Mouse (Mus musculus): ENCODE results near the gene 2900026A02Rik. TPM values are rescaled to one million over a fixed set of nuclear protein-coding genes. Genes with fewer than 3 reads are reported as not detected.
A peak's percentile ranks its signal among the peaks of the same experiment; 100 is the strongest.

2900026A02Rik gene
- polyA plus RNA-seq, 1 experiment from 2014 or later: 6.9 TPM

DNA sequence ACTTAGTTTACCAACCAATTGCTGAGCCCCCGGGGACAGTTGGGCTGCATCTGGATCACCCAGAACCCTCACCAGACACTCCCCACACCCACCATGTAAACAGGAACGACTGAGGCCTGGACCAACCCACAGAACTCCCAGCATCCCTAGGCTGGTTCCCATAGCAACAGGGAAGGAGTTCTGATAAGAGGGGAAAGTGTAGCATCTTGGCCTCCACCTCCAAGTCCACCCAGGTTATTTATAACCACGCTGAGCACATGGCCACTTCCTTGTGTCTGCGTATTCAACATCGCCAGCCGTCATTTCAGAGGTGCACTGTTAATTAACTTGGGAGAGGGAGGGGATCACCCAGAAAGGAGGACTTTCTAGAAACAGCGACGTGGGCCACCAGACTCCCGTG lies 75.9 kb downstream of the 2900026A02Rik start:
- peaks cover 6% of the 10 kb centered on the region; the same call in 1 of the 2 replicates for H3K4me1 ChIP-seq (replicated peaks; ENCODE audit: control insufficient read depth, insufficient read depth, low read length)
- ATAC-seq (replicated peaks; ENCODE audit: low FRiP score, low TSS enrichment, low read depth): no peak
- no peak overlapping the region for H3K27ac ChIP-seq (ENCODE audit: low read depth)
- H3K36me3 ChIP-seq (ENCODE audit: control insufficient read depth, insufficient read depth, low read length): no peaks in the 10 kb centered on the region
- H3K4me2 ChIP-seq (ENCODE audit: low read length): no peak overlapping the region
- no peak overlapping the region for H3K9ac ChIP-seq (ENCODE audit: low read length)
- H3K9me3 ChIP-seq (ENCODE audit: control insufficient read depth, low read length): peaks cover 3% of the 10 kb centered on the region; the same call in 1 of the 2 replicates
- DNase-seq (ENCODE audit: low spot score): no peak
- H3K4me3 ChIP-seq (ENCODE audit: low read depth, low read length): no peak overlapping the region
- WGBS: 38% methylated on average over 9 of the region's 9 CpGs
- H3K27me3 ChIP-seq (replicated peaks; ENCODE audit: control insufficient read depth, insufficient read depth, low read length): no peaks in the 10 kb centered on the region

DNA sequence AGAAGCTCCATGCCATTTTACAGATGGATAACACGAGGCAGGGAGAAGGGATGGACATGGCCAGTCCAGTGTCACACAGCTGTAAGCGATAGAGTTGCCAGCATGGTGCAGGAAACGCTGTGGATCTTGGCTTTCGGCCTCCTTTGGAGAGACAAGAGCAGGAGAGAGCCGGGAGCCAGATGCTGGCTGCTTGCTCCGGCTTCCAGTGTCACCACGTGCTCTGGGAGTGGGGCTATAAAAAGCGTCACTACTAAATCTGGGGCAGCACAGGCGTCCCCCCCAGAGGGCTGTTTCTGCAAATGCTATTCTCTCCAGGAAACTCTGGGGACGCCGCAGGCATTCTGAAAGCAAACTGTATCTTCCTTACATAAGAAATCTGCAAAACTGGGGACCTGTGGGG lies 78.5 kb downstream of the 2900026A02Rik start:
- H3K4me2 ChIP-seq (ENCODE audit: low read length): no peak overlapping the region
- WGBS: 44% methylated on average over 11 of the region's 11 CpGs

DNA sequence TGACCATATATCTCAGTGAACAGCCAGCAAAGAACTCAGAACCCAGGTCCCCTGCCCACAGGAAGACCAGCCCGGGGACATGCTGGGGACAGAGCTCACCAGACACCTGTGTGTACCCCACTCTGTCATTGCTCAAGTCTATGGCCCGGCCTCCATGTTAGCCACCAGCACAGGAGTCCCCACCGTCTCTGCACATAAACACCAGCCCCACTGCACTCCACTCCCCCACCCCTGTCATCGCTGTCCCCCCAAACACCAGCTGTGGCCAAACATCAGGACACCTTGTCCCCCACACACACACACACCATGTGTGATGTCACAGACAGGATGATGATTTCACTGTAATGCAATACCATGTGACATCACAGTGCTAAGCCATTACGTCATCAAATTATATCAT lies 79.0 kb downstream of the 2900026A02Rik start:
- WGBS: 86% methylated on average over 5 of the region's 5 CpGs
- no peak overlapping the region for H3K27ac ChIP-seq (ENCODE audit: low read depth)
- no peak overlapping the region for H3K4me2 ChIP-seq (ENCODE audit: low read length)
- peaks cover 6% of the 10 kb centered on the region; the same call in 1 of the 2 replicates for H3K27me3 ChIP-seq (replicated peaks; ENCODE audit: control insufficient read depth, insufficient read depth, low read length)
- no peak for DNase-seq (ENCODE audit: low spot score)
- peaks cover 16% of the 10 kb centered on the region for H3K4me1 ChIP-seq (replicated peaks; ENCODE audit: control insufficient read depth, insufficient read depth, low read length)
- H3K9ac ChIP-seq (ENCODE audit: low read length): no peak overlapping the region
- H3K9me3 ChIP-seq (ENCODE audit: control insufficient read depth, low read length): peaks cover 3% of the 10 kb centered on the region; the same call in 1 of the 2 replicates
- H3K4me3 ChIP-seq (ENCODE audit: low read depth, low read length): no peak overlapping the region
- ATAC-seq (replicated peaks; ENCODE audit: low FRiP score, low TSS enrichment, low read depth): no peak
- H3K36me3 ChIP-seq (ENCODE audit: control insufficient read depth, insufficient read depth, low read length): no peaks in the 10 kb centered on the region

More for the DNA sequence above, 78.5 kb downstream of the 2900026A02Rik start:
- no peak overlapping the region for H3K4me3 ChIP-seq (ENCODE audit: low read depth, low read length)
- peaks cover 3% of the 10 kb centered on the region; the same call in 1 of the 2 replicates for H3K9me3 ChIP-seq (ENCODE audit: control insufficient read depth, low read length)
- no peak for DNase-seq (ENCODE audit: low spot score)
- H3K27ac ChIP-seq (ENCODE audit: low read depth): no peak overlapping the region
- no peak for ATAC-seq (replicated peaks; ENCODE audit: low FRiP score, low TSS enrichment, low read depth)
- H3K36me3 ChIP-seq (ENCODE audit: control insufficient read depth, insufficient read depth, low read length): no peaks in the 10 kb centered on the region
- peaks cover 16% of the 10 kb centered on the region for H3K4me1 ChIP-seq (replicated peaks; ENCODE audit: control insufficient read depth, insufficient read depth, low read length)
- no peak overlapping the region for H3K9ac ChIP-seq (ENCODE audit: low read length)
- peaks cover 6% of the 10 kb centered on the region; the same call in 1 of the 2 replicates for H3K27me3 ChIP-seq (replicated peaks; ENCODE audit: control insufficient read depth, insufficient read depth, low read length)

DNA sequence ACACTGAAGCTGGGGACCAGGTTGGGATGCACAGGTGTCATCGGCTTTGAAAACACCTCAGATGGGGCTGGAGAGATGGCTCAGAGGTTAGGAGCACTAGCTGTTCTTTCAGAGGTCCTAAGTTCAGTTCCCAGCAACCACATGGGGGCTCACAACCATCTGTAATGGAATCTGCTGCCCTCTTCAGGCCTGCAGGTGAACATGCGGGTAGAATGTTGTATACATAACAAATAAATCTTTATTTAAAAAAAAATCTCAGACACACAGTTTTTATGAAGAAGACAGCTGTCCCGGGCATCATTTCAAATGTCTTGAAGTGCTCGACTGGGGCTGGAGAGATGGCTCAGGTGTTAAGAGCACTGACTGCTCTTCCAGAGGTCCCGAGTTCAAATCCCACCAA lies 80.2 kb downstream of the 2900026A02Rik start:
- Histone ChIP-seq H3K36me3 (ENCODE audit: control insufficient read depth, insufficient read depth, low read length) (no peaks in the 10 kb centered on the region), H3K27ac (ENCODE audit: low read depth) (no peak overlapping the region), H3K9me3 (ENCODE audit: control insufficient read depth, low read length) (peaks cover 3% of the 10 kb centered on the region; the same call in 1 of the 2 replicates), H3K4me1 (replicated peaks; ENCODE audit: control insufficient read depth, insufficient read depth, low read length) (peaks cover 16% of the 10 kb centered on the region), H3K9ac (ENCODE audit: low read length) (no peak overlapping the region), H3K4me2 (ENCODE audit: low read length) (no peak overlapping the region), H3K4me3 (ENCODE audit: low read depth, low read length) (no peak overlapping the region), H3K27me3 (replicated peaks; ENCODE audit: control insufficient read depth, insufficient read depth, low read length) (peaks cover 6% of the 10 kb centered on the region; the same call in 1 of the 2 replicates)
- ATAC-seq (replicated peaks; ENCODE audit: low FRiP score, low TSS enrichment, low read depth) (no peak), DNase-seq (ENCODE audit: low spot score) (no peak)
- WGBS: 98% methylated on average over 5 of the region's 5 CpGs

DNA sequence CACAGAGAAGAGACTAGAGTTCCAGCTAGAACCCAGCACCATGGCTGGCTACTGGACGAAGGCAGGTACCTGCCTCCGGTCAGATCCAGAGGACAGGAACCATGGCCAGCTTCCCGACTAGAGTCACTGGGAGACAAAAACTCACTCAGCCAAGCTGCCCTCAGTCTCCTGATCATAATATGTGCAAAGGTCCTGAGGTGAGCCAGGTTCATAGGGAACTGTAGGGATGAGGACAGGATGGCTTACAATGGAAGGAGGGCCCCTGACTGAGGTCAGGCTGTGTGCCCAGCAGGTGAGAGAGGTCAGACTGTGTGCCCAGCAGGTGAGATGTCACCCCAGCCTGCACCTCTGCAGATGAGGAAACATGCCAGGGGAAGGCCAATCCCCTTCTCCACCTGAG lies 81.0 kb downstream of the 2900026A02Rik start:
- Histone ChIP-seq H3K4me2 (ENCODE audit: low read length) (no peak overlapping the region), H3K27ac (ENCODE audit: low read depth) (no peak overlapping the region), H3K9me3 (ENCODE audit: control insufficient read depth, low read length) (peaks cover 3% of the 10 kb centered on the region; the same call in 1 of the 2 replicates), H3K4me3 (ENCODE audit: low read depth, low read length) (no peak overlapping the region), H3K9ac (ENCODE audit: low read length) (no peak overlapping the region), H3K36me3 (ENCODE audit: control insufficient read depth, insufficient read depth, low read length) (no peaks in the 10 kb centered on the region), H3K27me3 (replicated peaks; ENCODE audit: control insufficient read depth, insufficient read depth, low read length) (peaks cover 6% of the 10 kb centered on the region; the same call in 1 of the 2 replicates), H3K4me1 (replicated peaks; ENCODE audit: control insufficient read depth, insufficient read depth, low read length) (peaks cover 12% of the 10 kb centered on the region)
- ATAC-seq (replicated peaks; ENCODE audit: low FRiP score, low TSS enrichment, low read depth) (no peak), DNase-seq (ENCODE audit: low spot score) (no peak)
- WGBS: 85% methylated on average over 3 of the region's 3 CpGs

DNA sequence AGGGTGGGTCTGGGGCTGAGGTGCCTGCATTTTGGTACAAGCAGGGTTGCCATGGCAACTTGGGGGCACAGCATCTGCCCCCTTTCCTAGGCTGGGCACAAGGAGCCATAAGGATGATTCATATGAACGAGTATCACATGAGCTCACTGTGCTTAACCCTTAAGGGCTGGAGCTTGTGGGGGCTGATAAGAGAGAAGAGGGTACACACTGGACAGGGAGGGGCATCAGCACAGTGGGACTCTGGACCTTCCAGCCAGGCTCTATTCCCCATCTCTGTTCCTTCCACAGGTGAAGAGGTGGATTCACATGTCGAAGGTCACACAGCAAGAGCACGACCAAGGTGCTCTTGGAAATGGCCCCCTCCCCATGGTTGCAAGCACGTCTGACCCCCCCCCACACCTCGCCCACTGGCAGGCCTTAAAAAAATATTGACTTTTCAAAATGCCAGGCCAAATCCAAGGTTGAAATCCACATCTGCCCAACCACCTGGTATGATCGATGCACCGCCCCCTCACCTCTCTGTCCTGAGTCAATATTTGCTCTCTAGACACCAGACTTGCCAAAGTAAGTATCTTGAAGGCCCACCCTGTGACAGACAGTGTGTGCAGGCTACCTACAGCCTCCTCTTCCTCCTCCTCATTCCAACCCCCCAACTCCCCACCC lies 81.8 kb downstream of the 2900026A02Rik start:
- no peak for DNase-seq (ENCODE audit: low spot score)
- peak overlapping the region; percentile 56 for H3K9ac ChIP-seq (ENCODE audit: low read length)
- peak overlapping the region; percentile 75 for H3K27ac ChIP-seq (ENCODE audit: low read depth)
- 39% methylated on average over 7 of the region's 7 CpGs for WGBS
- H3K9me3 ChIP-seq (ENCODE audit: control insufficient read depth, low read length): peaks cover 3% of the 10 kb centered on the region; the same call in 1 of the 2 replicates
- no peaks in the 10 kb centered on the region for H3K36me3 ChIP-seq (ENCODE audit: control insufficient read depth, insufficient read depth, low read length)
- H3K27me3 ChIP-seq (replicated peaks; ENCODE audit: control insufficient read depth, insufficient read depth, low read length): peaks cover 6% of the 10 kb centered on the region; the same call in 1 of the 2 replicates
- peaks cover 11% of the 10 kb centered on the region for H3K4me1 ChIP-seq (replicated peaks; ENCODE audit: control insufficient read depth, insufficient read depth, low read length)
- ATAC-seq (replicated peaks; ENCODE audit: low FRiP score, low TSS enrichment, low read depth): 0 out of 2 replicates have a peak, but pooled peaks have one; percentile 24
- peak overlapping the region; percentile 96 for H3K4me2 ChIP-seq (ENCODE audit: low read length)
- peak overlapping the region; percentile 40 for H3K4me3 ChIP-seq (ENCODE audit: low read depth, low read length)

DNA sequence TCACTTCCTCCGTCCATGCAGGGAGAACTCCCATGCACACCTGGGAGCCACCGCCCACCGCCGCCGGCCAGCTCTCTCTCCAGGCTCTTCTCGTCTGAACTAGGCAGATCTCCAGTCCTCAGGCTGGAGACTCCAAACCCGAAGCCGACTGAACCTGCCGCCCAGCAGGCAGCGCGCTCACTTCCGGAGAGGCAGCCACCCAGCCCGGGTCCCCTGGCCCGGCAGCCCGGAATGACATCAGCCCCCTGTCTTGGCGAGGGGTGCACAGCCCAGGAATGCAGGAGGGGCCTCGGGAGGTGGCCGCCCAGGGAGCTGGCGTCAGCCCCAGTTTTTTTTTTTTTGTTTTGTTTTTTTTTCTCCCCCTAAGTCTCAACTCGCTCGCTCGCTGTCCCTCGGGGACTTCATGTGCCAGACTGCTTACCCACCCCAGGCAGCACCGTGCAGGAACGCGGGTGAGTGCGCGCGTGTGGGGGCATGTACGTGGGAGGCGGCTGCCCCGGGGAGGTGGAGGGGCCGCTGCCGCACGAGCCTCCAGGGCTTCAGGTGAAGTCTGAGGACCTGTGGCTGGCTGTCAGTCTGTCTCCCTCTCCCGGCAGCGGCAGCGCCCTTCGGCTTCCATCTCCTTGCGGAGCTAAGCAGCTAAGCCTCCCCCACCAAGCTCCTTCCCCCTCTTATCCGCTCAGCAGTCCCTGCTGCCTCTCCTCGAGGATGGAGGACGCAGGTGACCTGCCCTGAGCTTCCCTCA lies 82.5 kb downstream of the 2900026A02Rik start:
- Histone ChIP-seq H3K4me2 (ENCODE audit: low read length) (peak overlapping the region; percentile 96), H3K36me3 (ENCODE audit: control insufficient read depth, insufficient read depth, low read length) (no peaks in the 10 kb centered on the region), H3K9me3 (ENCODE audit: control insufficient read depth, low read length) (peaks cover 3% of the 10 kb centered on the region; the same call in 1 of the 2 replicates), H3K27me3 (replicated peaks; ENCODE audit: control insufficient read depth, insufficient read depth, low read length) (peaks cover 6% of the 10 kb centered on the region; the same call in 1 of the 2 replicates), H3K4me1 (replicated peaks; ENCODE audit: control insufficient read depth, insufficient read depth, low read length) (peaks cover 11% of the 10 kb centered on the region), H3K9ac (ENCODE audit: low read length) (peak overlapping the region; percentile 56), H3K27ac (ENCODE audit: low read depth) (peak overlapping the region; percentile 75), H3K4me3 (ENCODE audit: low read depth, low read length) (peak overlapping the region; percentile 40)
- WGBS: under 1% methylated on average over 43 of the region's 43 CpGs
- DNase-seq (ENCODE audit: low spot score): peak; percentile 85
- ATAC-seq (replicated peaks; ENCODE audit: low FRiP score, low TSS enrichment, low read depth): peak; percentile 44

DNA sequence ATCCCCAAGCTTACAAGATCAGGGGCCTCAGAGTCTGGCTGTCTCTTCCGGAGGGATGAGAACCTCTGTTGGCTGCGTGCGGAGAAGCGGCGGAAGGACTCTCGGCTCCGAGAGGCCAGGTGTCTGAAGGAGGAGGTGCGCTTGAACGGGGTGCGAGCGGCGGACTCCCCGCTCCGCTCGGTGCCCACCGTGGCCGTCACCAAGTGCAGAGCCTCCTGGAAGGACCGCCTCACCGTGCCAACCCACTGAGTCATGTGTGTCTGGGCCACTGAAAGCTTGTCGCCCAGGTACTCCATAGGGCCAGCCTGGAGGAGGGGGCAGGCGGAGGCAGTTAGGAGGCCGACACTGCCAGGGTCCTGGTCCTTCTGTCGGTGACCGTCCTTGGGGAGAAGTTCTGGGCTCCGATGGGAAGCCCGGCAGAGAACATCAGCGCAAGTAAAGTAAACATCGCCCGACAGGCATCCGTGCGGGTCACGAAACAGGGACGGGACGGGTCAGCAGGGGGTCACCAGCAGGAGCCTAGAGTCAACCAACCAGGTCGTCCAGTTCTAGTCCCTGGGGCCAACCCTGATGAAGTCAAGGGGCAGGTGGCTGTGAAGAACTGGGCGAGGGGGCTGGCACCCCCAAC lies 83.2 kb downstream of the 2900026A02Rik start:
- H3K4me3 ChIP-seq (ENCODE audit: low read depth, low read length): peak overlapping the region; percentile 40
- peak overlapping the region; percentile 56 for H3K9ac ChIP-seq (ENCODE audit: low read length)
- peaks cover 12% of the 10 kb centered on the region for H3K4me1 ChIP-seq (replicated peaks; ENCODE audit: control insufficient read depth, insufficient read depth, low read length)
- H3K27me3 ChIP-seq (replicated peaks; ENCODE audit: control insufficient read depth, insufficient read depth, low read length): peaks cover 6% of the 10 kb centered on the region; the same call in 1 of the 2 replicates
- H3K4me2 ChIP-seq (ENCODE audit: low read length): peak overlapping the region; percentile 96
- H3K9me3 ChIP-seq (ENCODE audit: control insufficient read depth, low read length): peaks cover 3% of the 10 kb centered on the region; the same call in 1 of the 2 replicates
- H3K27ac ChIP-seq (ENCODE audit: low read depth): peak overlapping the region; percentile 75
- ATAC-seq (replicated peaks; ENCODE audit: low FRiP score, low TSS enrichment, low read depth) (peak; percentile 4), DNase-seq (ENCODE audit: low spot score) (no peak)
- no peaks in the 10 kb centered on the region for H3K36me3 ChIP-seq (ENCODE audit: control insufficient read depth, insufficient read depth, low read length)
- 4% methylated on average over 36 of the region's 36 CpGs for WGBS

Measured in intestine, embryonic 14.5 days (tissue).